Mouse (Mus musculus): ENCODE data around the gene Slc22a3. TPM values are rescaled to one million over a fixed set of nuclear protein-coding genes. Genes with fewer than 3 reads are reported as not detected.

Slc22a3 gene
- total RNA-seq, 2 experiments from 2014 or later, result 2.2 TPM

- peak; percentile 52 for DNase-seq
Measured at GRCm38 (mm10) chr17:12409346-12409944, 98.1 kb downstream of the Slc22a3 start.

GRCm38 (mm10) chr17:12403420-12403819, 104.1 kb downstream of the Slc22a3 start:
- DNase-seq, result peak; percentile 19

- DNase-seq, result no peak
Measured at GRCm38 (mm10) chr17:12396163-12396677, 111.3 kb downstream of the Slc22a3 start.

GRCm38 (mm10) chr17:12388239-12388638, 119.3 kb downstream of the Slc22a3 start:
- DNase-seq, result no peak

- DNase-seq, result no peak
Measured at GRCm38 (mm10) chr17:12387781-12388180, 119.7 kb downstream of the Slc22a3 start.

GRCm38 (mm10) chr17:12385049-12385794, 122.3 kb downstream of the Slc22a3 start:
- DNase-seq, result no peak

- no peak for DNase-seq
Measured at GRCm38 (mm10) chr17:12382531-12382930, 125.0 kb downstream of the Slc22a3 start.

GRCm38 (mm10) chr17:12381579-12381978, 125.9 kb downstream of the Slc22a3 start:
- no peak for DNase-seq

- no peak for DNase-seq
Measured at GRCm38 (mm10) chr17:12380287-12380686, 127.2 kb downstream of the Slc22a3 start.

- DNase-seq, result no peak
Measured at GRCm38 (mm10) chr17:12377981-12378705, 129.4 kb downstream of the Slc22a3 start, which contains the start of gene Plg. TSS of gene Plg (plus strand) at chr17:12378608.

GRCm38 (mm10) chr17:12373601-12374144, 133.8 kb downstream of the Slc22a3 start:
- no peak for DNase-seq

- DNase-seq, result peak; percentile 37
Measured at GRCm38 (mm10) chr17:12372021-12372420, 135.5 kb downstream of the Slc22a3 start.

GRCm38 (mm10) chr17:12371310-12371925, 136.1 kb downstream of the Slc22a3 start:
- no peak for DNase-seq

GRCm38 (mm10) chr17:12370289-12370688, 137.2 kb downstream of the Slc22a3 start:
- DNase-seq, result no peak

GRCm38 (mm10) chr17:12369393-12369792, 138.1 kb downstream of the Slc22a3 start:
- DNase-seq, result no peak

Other genes with a start within 250 kb of the Slc22a3 start
- 10 to 100 TPM; 25.5 to 25.7 TPM for gene Map3k4, start 188.9 kb downstream of the Slc22a3 start, total RNA-seq (2021)
- gene Plg, start 129.1 kb downstream of the Slc22a3 start, total RNA-seq (2021), result not detected
- not detected for gene Slc22a2, start 76.4 kb upstream of the Slc22a3 start, total RNA-seq (2021)
- gene Slc22a1, start 168.1 kb upstream of the Slc22a3 start, total RNA-seq (2021), result not detected